Mouse (Mus musculus): Measurements from ENCODE around the gene Cyb5r3. TPM values are rescaled to one million over a fixed set of nuclear protein-coding genes. Genes with fewer than 3 reads are reported as not detected.

Cyb5r3 gene
- polyA plus RNA-seq, 1 experiment from 2014 or later, result 110 TPM

- Histone ChIP-seq H3K4me2 (replicated peaks) (no peak overlapping the region), H3K4me3 (no peak overlapping the region), H3K27me3 (no peaks in the 10 kb centered on the region), H3K9ac (no peak overlapping the region), H3K9me3 (no peaks in the 10 kb centered on the region), H3K36me3 (no peaks in the 10 kb centered on the region), H3K27ac (no peak overlapping the region), H3K4me1 (no peaks in the 10 kb centered on the region)
- 71% methylated on average over 5 of the region's 5 CpGs for WGBS
- ATAC-seq (ENCODE audit: low FRiP score, low read depth), result no peak
Measured at GRCm38 (mm10) chr15:83182351-83182750, 10.0 kb upstream of the Cyb5r3 start.

DNA sequence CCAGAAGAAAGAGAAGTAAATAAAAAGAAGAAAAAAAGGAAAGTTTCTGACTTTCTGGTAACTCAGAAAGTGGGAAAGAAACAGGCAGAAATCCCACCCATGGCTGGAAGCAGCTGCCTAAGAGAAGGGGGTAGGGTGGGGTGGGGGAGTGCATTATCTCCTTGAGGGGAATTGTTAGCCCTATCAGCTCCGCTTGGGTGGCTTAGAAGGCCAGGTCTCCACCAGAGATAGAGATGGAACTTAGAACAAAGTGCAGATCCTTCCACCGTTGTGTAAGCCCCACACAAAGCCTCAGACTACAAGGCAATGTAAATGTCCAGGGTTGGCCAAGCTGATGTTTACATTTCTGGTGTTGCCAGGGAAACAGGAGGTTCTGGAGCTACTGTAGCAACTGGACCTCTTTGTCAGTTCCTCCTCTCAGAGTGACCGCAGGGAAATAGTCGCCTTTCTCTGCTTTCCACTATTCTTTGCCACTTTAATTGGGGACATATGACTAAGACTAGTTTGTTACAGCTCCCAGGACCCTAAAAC lies 9.5 kb upstream of the Cyb5r3 start:
- no peak overlapping the region for H3K4me2 ChIP-seq (replicated peaks)
- no peaks in the 10 kb centered on the region for H3K9me3 ChIP-seq
- 67% methylated on average over 4 of the region's 4 CpGs for WGBS
- H3K27me3 ChIP-seq, result no peaks in the 10 kb centered on the region
- no peaks in the 10 kb centered on the region for H3K4me1 ChIP-seq
- H3K36me3 ChIP-seq, result no peaks in the 10 kb centered on the region
- no peak for ATAC-seq (ENCODE audit: low FRiP score, low read depth)
- no peak overlapping the region for H3K4me3 ChIP-seq
- H3K9ac ChIP-seq, result no peak overlapping the region
- no peak overlapping the region for H3K27ac ChIP-seq

DNA sequence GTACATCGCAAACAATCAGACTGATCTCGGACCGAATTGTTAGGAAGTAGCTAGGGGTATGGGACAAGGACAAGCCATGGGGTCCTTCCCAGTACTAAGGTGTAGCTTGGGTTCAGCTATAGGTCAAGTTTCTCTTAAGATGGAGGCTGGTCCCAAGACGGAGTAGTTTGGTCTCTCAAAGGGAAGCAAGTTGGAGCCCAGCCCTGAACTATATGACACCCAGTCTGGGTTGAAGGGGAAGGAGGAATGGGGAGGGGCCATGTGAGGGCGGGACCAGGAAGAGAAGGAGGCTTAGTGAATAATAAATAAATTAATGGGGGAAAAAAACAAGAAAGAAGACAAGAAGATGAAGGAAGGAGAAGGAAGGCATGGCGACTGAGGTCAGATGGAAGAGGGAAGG lies 7.6 kb upstream of the Cyb5r3 start:
- no peak for ATAC-seq (ENCODE audit: low FRiP score, low read depth)
- Histone ChIP-seq H3K9me3 (no peaks in the 10 kb centered on the region), H3K27me3 (no peaks in the 10 kb centered on the region), H3K4me2 (replicated peaks) (no peak overlapping the region), H3K36me3 (no peaks in the 10 kb centered on the region), H3K4me3 (no peak overlapping the region), H3K4me1 (no peaks in the 10 kb centered on the region), H3K27ac (no peak overlapping the region), H3K9ac (no peak overlapping the region)
- 85% methylated on average over 6 of the region's 6 CpGs for WGBS

DNA sequence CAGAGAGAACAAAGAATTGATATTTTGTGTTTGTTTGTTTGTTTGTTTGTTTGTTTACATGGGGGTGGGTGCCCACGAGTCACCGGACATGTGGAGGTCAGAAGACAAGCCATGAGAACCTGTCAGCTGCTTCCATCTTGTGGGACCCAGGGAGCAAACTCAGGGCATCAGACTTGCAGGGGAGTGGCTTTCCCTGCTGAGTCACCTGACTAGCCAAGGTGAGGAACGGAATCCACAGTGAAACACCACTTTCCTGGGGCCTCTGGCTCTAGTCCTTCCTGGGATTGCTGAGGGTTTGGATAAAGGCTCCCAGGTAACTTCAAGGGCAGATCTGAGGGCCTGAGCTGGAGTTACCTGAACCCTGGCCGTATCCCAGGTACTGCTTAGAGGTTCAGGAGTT lies 4.3 kb upstream of the Cyb5r3 start:
- Histone ChIP-seq H3K9ac (no peak overlapping the region), H3K4me2 (replicated peaks) (no peak overlapping the region), H3K27me3 (no peaks in the 10 kb centered on the region), H3K9me3 (no peaks in the 10 kb centered on the region), H3K4me1 (peaks cover 6% of the 10 kb centered on the region; the same call in 1 of the 2 replicates), H3K36me3 (no peaks in the 10 kb centered on the region), H3K27ac (no peak overlapping the region), H3K4me3 (no peak overlapping the region)
- ATAC-seq (ENCODE audit: low FRiP score, low read depth), result no peak
- 81% methylated on average over 4 of the region's 4 CpGs for WGBS

GRCm38 (mm10) chr15:83173914-83174884 lies 1.8 kb upstream of the Cyb5r3 start:
- no peak for ATAC-seq (ENCODE audit: low FRiP score, low read depth)
- H3K36me3 ChIP-seq, result no peaks in the 10 kb centered on the region
- no peak overlapping the region for H3K4me3 ChIP-seq
- H3K4me1 ChIP-seq, result peaks cover 27% of the 10 kb centered on the region
- no peaks in the 10 kb centered on the region for H3K27me3 ChIP-seq
- H3K9ac ChIP-seq, result no peak overlapping the region
- 91% methylated on average over 14 of the region's 14 CpGs for WGBS
- H3K9me3 ChIP-seq, result no peaks in the 10 kb centered on the region
- no peak overlapping the region for H3K4me2 ChIP-seq (replicated peaks)
- H3K27ac ChIP-seq, result no peak overlapping the region

DNA sequence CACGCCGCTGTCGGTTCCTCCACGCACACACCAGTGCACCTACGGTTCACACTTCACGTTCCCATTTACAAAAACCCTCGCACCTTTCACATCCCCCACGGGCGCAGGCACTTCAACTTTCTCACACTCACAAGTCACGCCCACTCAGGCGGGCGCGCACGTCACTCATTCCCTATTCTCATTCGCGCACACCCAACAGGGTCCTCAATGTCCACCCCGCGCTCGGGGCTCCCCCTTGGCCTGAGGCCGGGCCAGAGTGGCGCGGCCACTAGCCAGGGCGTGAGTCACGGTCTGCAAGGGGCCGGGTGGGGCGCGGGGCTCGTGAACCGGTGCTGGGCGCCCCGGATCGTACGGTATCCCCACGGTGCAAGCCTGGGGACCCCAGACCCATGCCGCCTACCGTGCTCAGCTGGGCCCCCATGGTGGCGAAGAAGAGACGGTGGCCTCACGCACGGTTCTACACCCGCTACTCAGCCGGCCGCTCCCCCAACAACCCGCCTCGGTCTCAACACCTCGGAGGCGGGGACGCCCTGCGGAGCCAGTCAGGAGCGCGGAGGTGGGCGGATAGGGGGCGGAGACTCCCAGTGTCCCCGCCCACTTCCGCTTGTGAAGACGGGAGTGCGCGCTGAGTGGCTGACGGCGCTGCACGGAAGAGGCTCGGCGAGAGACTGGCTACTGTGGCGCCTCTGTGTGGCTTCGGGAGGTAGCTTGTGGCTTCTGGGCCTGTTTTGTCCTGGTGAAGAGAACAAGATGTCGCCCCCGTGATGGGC lies 495 bp downstream of the Cyb5r3 start:
- peak overlapping the region; percentile 94 for H3K4me3 ChIP-seq
- under 1% methylated on average over 67 of the region's 67 CpGs for WGBS
- H3K4me1 ChIP-seq, result peaks cover 27% of the 10 kb centered on the region
- H3K36me3 ChIP-seq, result no peaks in the 10 kb centered on the region; the same call in 1 of the 2 replicates
- H3K9me3 ChIP-seq, result no peaks in the 10 kb centered on the region
- peak overlapping the region; percentile 88 for H3K4me2 ChIP-seq (replicated peaks)
- H3K27me3 ChIP-seq, result no peaks in the 10 kb centered on the region
- H3K9ac ChIP-seq, result peak overlapping the region; percentile 87
- ATAC-seq (ENCODE audit: low FRiP score, low read depth), result peak; percentile 97
- peak overlapping the region; percentile 82 for H3K27ac ChIP-seq

GRCm38 (mm10) chr15:83170956-83171659 lies 1.3 kb downstream of the Cyb5r3 start:
- no peak for ATAC-seq (ENCODE audit: low FRiP score, low read depth)

GRCm38 (mm10) chr15:83169772-83170722 lies 2.3 kb downstream of the Cyb5r3 start:
- 85% methylated on average over 8 of the region's 8 CpGs for WGBS
- no peak overlapping the region for H3K4me3 ChIP-seq
- peaks cover 10% of the 10 kb centered on the region for H3K36me3 ChIP-seq
- H3K4me1 ChIP-seq, result peaks cover 31% of the 10 kb centered on the region
- no peak for ATAC-seq (ENCODE audit: low FRiP score, low read depth)
- no peak overlapping the region for H3K9ac ChIP-seq
- no peaks in the 10 kb centered on the region for H3K9me3 ChIP-seq
- H3K27me3 ChIP-seq, result no peaks in the 10 kb centered on the region
- H3K4me2 ChIP-seq (replicated peaks), result peak overlapping the region; percentile 5; the same call in 1 of the 2 replicates
- no peak overlapping the region; the same call in 1 of the 2 replicates for H3K27ac ChIP-seq

More at GRCm38 (mm10) chr15:83170956-83171659, 1.3 kb downstream of the Cyb5r3 start:
- Histone ChIP-seq H3K9ac (peak overlapping the region; percentile 87), H3K27me3 (no peaks in the 10 kb centered on the region), H3K4me3 (peak overlapping the region; percentile 94), H3K36me3 (peaks cover 3% of the 10 kb centered on the region), H3K27ac (peak overlapping the region; percentile 22), H3K9me3 (no peaks in the 10 kb centered on the region), H3K4me2 (replicated peaks) (peak overlapping the region; percentile 88), H3K4me1 (peaks cover 31% of the 10 kb centered on the region)
- WGBS, result 42% methylated on average over 8 of the region's 8 CpGs

GRCm38 (mm10) chr15:83168875-83169771 lies 3.3 kb downstream of the Cyb5r3 start:
- Histone ChIP-seq H3K9ac (0 out of 2 replicates have a peak overlapping the region, but pooled peaks have one; percentile 25), H3K4me3 (no peak overlapping the region), H3K4me1 (peaks cover 31% of the 10 kb centered on the region), H3K27me3 (no peaks in the 10 kb centered on the region), H3K36me3 (peaks cover 13% of the 10 kb centered on the region), H3K27ac (no peak overlapping the region), H3K9me3 (no peaks in the 10 kb centered on the region), H3K4me2 (replicated peaks) (peak overlapping the region; percentile 5; the same call in 1 of the 2 replicates)
- ATAC-seq (ENCODE audit: low FRiP score, low read depth), result no peak
- 77% methylated on average over 7 of the region's 7 CpGs for WGBS

DNA sequence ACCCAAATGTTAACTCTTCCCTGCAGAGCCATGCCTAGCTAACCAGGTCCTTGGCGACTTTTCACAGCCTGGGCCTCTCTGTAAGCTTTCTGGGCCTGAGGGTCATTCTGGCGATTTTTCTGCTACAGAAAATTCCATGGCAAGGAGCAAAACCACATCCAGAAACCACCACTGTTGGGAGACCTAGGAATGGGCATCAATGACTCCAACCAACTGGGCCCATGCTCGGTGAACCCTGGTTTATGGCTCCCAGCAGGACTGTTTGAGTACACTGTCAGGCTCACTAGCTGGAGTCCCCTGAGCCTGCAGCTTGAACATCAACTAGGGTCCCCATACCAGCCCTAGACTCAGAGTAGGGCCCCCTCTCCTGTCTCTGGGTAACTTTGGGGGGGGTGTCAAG lies 4.1 kb downstream of the Cyb5r3 start:
- Histone ChIP-seq H3K36me3 (peaks cover 13% of the 10 kb centered on the region), H3K4me1 (peaks cover 31% of the 10 kb centered on the region), H3K4me2 (replicated peaks) (no peak overlapping the region), H3K27me3 (no peaks in the 10 kb centered on the region), H3K9ac (peak overlapping the region; percentile 26; the same call in 1 of the 2 replicates), H3K4me3 (no peak overlapping the region), H3K27ac (no peak overlapping the region), H3K9me3 (no peaks in the 10 kb centered on the region)
- no peak for ATAC-seq (ENCODE audit: low FRiP score, low read depth)
- WGBS, result 78% methylated on average over 3 of the region's 3 CpGs

All from limb, embryonic 13.5 days (tissue).